Mouse (Mus musculus) midbrain, postnatal 0 days (tissue): ENCODE measurements around the gene Palm. TPM values are rescaled to one million over a fixed set of nuclear protein-coding genes. Genes with fewer than 3 reads are reported as not detected.

Source experiments
- ATAC-seq: fragments of 200-750 bp; cut with Nextera tagmentation; 2 replicates; pipeline ENCODE4 v1.8.0; 2017; ENCODE audit warnings: moderate number of reproducible peaks, mild to moderate bottlenecking, moderate TSS enrichment, moderate library complexity; ENCODE audit not compliant: low FRiP score
- DNase-seq: peaks from one replicate; pipeline ENCODE4 v3.0.0-alpha.2; 2015; ENCODE audit warnings: low spot score
- H3K27ac ChIP-seq: fragments of 300-500 bp; sonication (generic); 2 replicates; pipeline ENCODE4 v1.5.1; 2014; ENCODE audit warnings: low read depth, mild to moderate bottlenecking, low read length, mixed read lengths
- H3K27me3 ChIP-seq: fragments of 300-500 bp; sonication (generic); 2 replicates; pipeline ENCODE4 v1.6.1; 2014; ENCODE audit warnings: low read length, control low read depth, mixed read lengths; ENCODE audit not compliant: insufficient read depth
- H3K36me3 ChIP-seq: fragments of 300-500 bp; sonication (generic); 2 replicates; pipeline ENCODE4 v1.6.1; 2014; ENCODE audit warnings: low read length, control low read depth, mixed read lengths; ENCODE audit not compliant: insufficient read depth
- H3K4me1 ChIP-seq: fragments of 300-500 bp; sonication (generic); 2 replicates; pipeline ENCODE4 v1.6.1; 2014; ENCODE audit warnings: mild to moderate bottlenecking, control low read depth, antibody characterized with exemption, low read length, mixed read lengths; ENCODE audit not compliant: insufficient read depth
- H3K4me2 ChIP-seq: fragments of 300-500 bp; sonication (generic); 2 replicates; pipeline ENCODE4 v1.6.1; 2014; ENCODE audit warnings: low read depth, mild to moderate bottlenecking, low read length, mixed read lengths; ENCODE audit not compliant: poor library complexity, severe bottlenecking
- H3K4me3 ChIP-seq: fragments of 300-500 bp; sonication (generic); 2 replicates; pipeline ENCODE4 v1.5.1; 2014; ENCODE audit warnings: low read depth, mild to moderate bottlenecking, low read length, moderate library complexity
- H3K9ac ChIP-seq: fragments of 300-500 bp; sonication (generic); replicated peaks from 2 replicates; pipeline ENCODE4 v1.6.1; 2014; ENCODE audit warnings: mild to moderate bottlenecking, low read length, moderate library complexity, mixed read lengths; ENCODE audit not compliant: poor library complexity, severe bottlenecking
- H3K9me3 ChIP-seq: fragments of 300-500 bp; sonication (generic); 2 replicates; pipeline ENCODE4 v1.6.1; 2016; ENCODE audit warnings: low read length, control low read depth
- CTCF ChIP-seq: IDR thresholded peaks from 2 replicates; pipeline ENCODE4 v1.5.1; 2016; ENCODE audit warnings: antibody characterized with exemption, mild to moderate bottlenecking
- WGBS: fragments of 180-500 bp; shearing (Covaris S2); extraction: QIAGEN DNeasy Blood & Tissue Kit; methylation state at CpG from one replicate; pipeline ENCODE4 v1.1.7; 2014; 5-methylcytosine and 5-hydroxymethylcytosine counted together
- polyA plus RNA-seq: library from polyadenylated mRNA; unstranded; fragments of >200 nt; fragmentation: Nextera tagmentation; extraction: Ambion mirVana; gene quantifications from 2 replicates; pipeline ENCODE4 v1.2.1, GENCODE M21; 2015
- total RNA-seq: library from RNA; depleted of rRNA; stranded (reverse); fragments of >200 nt; gene quantifications from 2 replicates; pipeline ENCODE4 v1.2.3, GENCODE M21; 2014

Palm gene
- total and polyA plus RNA-seq, 2 experiments from 2014 or later: 165 to 302 TPM

GRCm38 (mm10) chr10:79836918-79837317, 43.5 kb downstream of the Palm start:
- peak; percentile 45 for TF ChIP-seq CTCF
- H3K4me3 ChIP-seq: no peak overlapping the region
- no peak overlapping the region for H3K4me2 ChIP-seq
- no peak overlapping the region for H3K27ac ChIP-seq
- no peaks in the 10 kb centered on the region for H3K36me3 ChIP-seq
- 98% methylated on average over 3 of the region's 3 CpGs for WGBS
- DNase-seq (no peak), ATAC-seq (no peak)
- no peaks in the 10 kb centered on the region for H3K27me3 ChIP-seq
- no peak overlapping the region for H3K9ac ChIP-seq
- H3K4me1 ChIP-seq: no peaks in the 10 kb centered on the region
- no peaks in the 10 kb centered on the region for H3K9me3 ChIP-seq

GRCm38 (mm10) chr10:79838151-79838550, 44.8 kb downstream of the Palm start:
- H3K27me3 ChIP-seq: no peaks in the 10 kb centered on the region
- H3K27ac ChIP-seq: no peak overlapping the region
- H3K9ac ChIP-seq: no peak overlapping the region
- H3K9me3 ChIP-seq: no peaks in the 10 kb centered on the region
- DNase-seq (no peak), ATAC-seq (no peak)
- no peak overlapping the region for H3K4me3 ChIP-seq
- no peak overlapping the region for H3K4me2 ChIP-seq
- no peaks in the 10 kb centered on the region for H3K36me3 ChIP-seq
- no peaks in the 10 kb centered on the region for H3K4me1 ChIP-seq
- WGBS: 81% methylated on average over 2 of the region's 2 CpGs
- TF ChIP-seq CTCF: no peak

- Histone ChIP-seq H3K36me3 (no peaks in the 10 kb centered on the region), H3K9me3 (no peaks in the 10 kb centered on the region), H3K4me2 (no peak overlapping the region), H3K27me3 (no peaks in the 10 kb centered on the region), H3K4me1 (no peaks in the 10 kb centered on the region), H3K27ac (no peak overlapping the region), H3K4me3 (no peak overlapping the region), H3K9ac (no peak overlapping the region)
- 92% methylated on average over 3 of the region's 3 CpGs for WGBS
- no peak for ATAC-seq
- DNase-seq: no peak
- TF ChIP-seq CTCF: no peak
Observed at GRCm38 (mm10) chr10:79840091-79840490, 46.7 kb downstream of the Palm start.

- Histone ChIP-seq H3K27me3 (no peaks in the 10 kb centered on the region), H3K9ac (peak overlapping the region; percentile 30), H3K4me2 (peak overlapping the region; percentile 52), H3K9me3 (no peaks in the 10 kb centered on the region), H3K4me3 (peak overlapping the region; percentile 31), H3K4me1 (no peaks in the 10 kb centered on the region), H3K27ac (no peak overlapping the region), H3K36me3 (no peaks in the 10 kb centered on the region)
- peak; percentile 42 for TF ChIP-seq CTCF
- 2% methylated on average over 23 of the region's 24 CpGs for WGBS
- DNase-seq (peak; percentile 76), ATAC-seq (peak; percentile 73)
Observed at GRCm38 (mm10) chr10:79840644-79841551, 47.5 kb downstream of the Palm start.

- no peaks in the 10 kb centered on the region for H3K27me3 ChIP-seq
- H3K4me2 ChIP-seq: no peak overlapping the region
- H3K27ac ChIP-seq: no peak overlapping the region
- H3K9ac ChIP-seq: no peak overlapping the region
- no peaks in the 10 kb centered on the region for H3K4me1 ChIP-seq
- H3K36me3 ChIP-seq: no peaks in the 10 kb centered on the region
- H3K4me3 ChIP-seq: no peak overlapping the region
- 69% methylated on average over 3 of the region's 3 CpGs for WGBS
- no peak for ATAC-seq
- DNase-seq: no peak
- no peak for TF ChIP-seq CTCF
- no peaks in the 10 kb centered on the region for H3K9me3 ChIP-seq
Observed at GRCm38 (mm10) chr10:79842322-79842721, 49.0 kb downstream of the Palm start.

GRCm38 (mm10) chr10:79843476-79843875, 50.1 kb downstream of the Palm start:
- Histone ChIP-seq H3K36me3 (no peaks in the 10 kb centered on the region), H3K9ac (no peak overlapping the region), H3K27me3 (no peaks in the 10 kb centered on the region), H3K4me1 (no peaks in the 10 kb centered on the region), H3K4me3 (no peak overlapping the region), H3K4me2 (no peak overlapping the region), H3K9me3 (no peaks in the 10 kb centered on the region), H3K27ac (no peak overlapping the region)
- DNase-seq: no peak
- ATAC-seq: no peak
- 53% methylated on average over 6 of the region's 6 CpGs for WGBS
- no peak for TF ChIP-seq CTCF
